Mouse (Mus musculus) spleen, embryonic (tissue): Measurements from ENCODE around the gene H2-Oa.

Source experiments
- CTCF ChIA-PET: fragments of 350-600 bp; sonication (Branson Sonifier 250); formaldehyde crosslinking; loops from one replicate; lab custom pipeline; 2022; lab: Charles Lee

The H2-Oa gene

GRCm38 (mm10) chr17:34098709-34099479 lies 6.8 kb downstream of the H2-Oa start:
- CTCF ChIA-PET: interaction anchor here (0.6 kb wide), 2 partner anchors 22 to 108 kb away, joined by 4 to 5 read pairs; no protein-coding TSS in a partner anchor

GRCm38 (mm10) chr17:34099531-34099930 lies 7.4 kb downstream of the H2-Oa start:
- CTCF ChIA-PET: interaction anchor here (0.6 kb wide), 2 partner anchors 23 to 107 kb away, joined by 4 to 5 read pairs; no protein-coding TSS in a partner anchor

- CTCF ChIA-PET: interaction anchor here (0.6 to 2.8 kb wide), 5 partner anchors 8 to 29 kb away, joined by 3 to 10 read pairs (median 5); partner anchors contain the start of gene H2-Oa
Observed at GRCm38 (mm10) chr17:34101185-34101584, 9.0 kb downstream of the H2-Oa start.

GRCm38 (mm10) chr17:34101604-34102032 lies 9.5 kb downstream of the H2-Oa start:
- CTCF ChIA-PET: interaction anchor here (0.9 to 2.8 kb wide), 4 partner anchors 8 to 29 kb away, joined by 3 to 8 read pairs (median 4); partner anchors contain the start of gene H2-Oa

- CTCF ChIA-PET: interaction anchor here (0.7 to 2.8 kb wide), 3 partner anchors 9 to 96 kb away, joined by 3 to 8 read pairs (median 4); partner anchors contain the start of gene H2-Oa
Observed at GRCm38 (mm10) chr17:34102831-34103230, 10.7 kb downstream of the H2-Oa start.

GRCm38 (mm10) chr17:34104804-34105203 lies 12.7 kb downstream of the H2-Oa start:
- CTCF ChIA-PET: interaction anchor here (0.6 to 0.9 kb wide), 3 partner anchors 11 to 25 kb away, joined by 3 to 5 read pairs (median 4); no protein-coding TSS in a partner anchor

GRCm38 (mm10) chr17:34106555-34106954 lies 14.4 kb downstream of the H2-Oa start:
- CTCF ChIA-PET: no interaction called here

- CTCF ChIA-PET: interaction anchor here (0.6 kb wide), 1 partner anchor 11 kb away, joined by 8 read pairs; no protein-coding TSS in a partner anchor
Observed at GRCm38 (mm10) chr17:34107109-34107867, 15.1 kb downstream of the H2-Oa start.

GRCm38 (mm10) chr17:34108460-34108859 lies 16.3 kb downstream of the H2-Oa start:
- CTCF ChIA-PET: interaction anchor here (0.6 kb wide), 2 partner anchors 104 to 409 kb away, joined by 3 to 5 read pairs; no protein-coding TSS in a partner anchor

- CTCF ChIA-PET: interaction anchor here (1.2 to 1.3 kb wide), 2 partner anchors 8 to 11 kb away, joined by 3 to 4 read pairs; no protein-coding TSS in a partner anchor
Observed at GRCm38 (mm10) chr17:34109038-34109805, 17.1 kb downstream of the H2-Oa start.

- CTCF ChIA-PET: interaction anchor here (0.8 to 1.3 kb wide), 4 partner anchors 8 to 60 kb away, joined by 3 to 4 read pairs (median 4); no protein-coding TSS in a partner anchor
Observed at GRCm38 (mm10) chr17:34109806-34110195, 17.7 kb downstream of the H2-Oa start.

GRCm38 (mm10) chr17:34110309-34110708 lies 18.2 kb downstream of the H2-Oa start:
- CTCF ChIA-PET: interaction anchor here (0.8 to 1.3 kb wide), 4 partner anchors 9 to 59 kb away, joined by 3 to 4 read pairs (median 4); no protein-coding TSS in a partner anchor

- CTCF ChIA-PET: interaction anchor here (0.6 kb wide), 1 partner anchor 138 kb away, joined by 3 read pairs; no protein-coding TSS in a partner anchor
Observed at GRCm38 (mm10) chr17:34114114-34114513, 22.0 kb downstream of the H2-Oa start.

- CTCF ChIA-PET: interaction anchor here (0.8 to 1.8 kb wide), 2 partner anchors 15 to 25 kb away, joined by 3 to 5 read pairs; partner anchors contain the start of gene H2-Oa
Observed at GRCm38 (mm10) chr17:34116736-34117370, 24.7 kb downstream of the H2-Oa start.

- CTCF ChIA-PET: interaction anchor here (0.6 to 1.8 kb wide), 3 partner anchors 10 to 25 kb away, joined by 3 to 8 read pairs (median 5); partner anchors contain the start of gene H2-Oa
Observed at GRCm38 (mm10) chr17:34117421-34118112, 25.4 kb downstream of the H2-Oa start.

GRCm38 (mm10) chr17:34118113-34118872 lies 26.2 kb downstream of the H2-Oa start:
- CTCF ChIA-PET: interaction anchor here (0.6 to 1.8 kb wide), 3 partner anchors 11 to 43 kb away, joined by 3 to 8 read pairs (median 5); no protein-coding TSS in a partner anchor

- CTCF ChIA-PET: no interaction called here
Observed at GRCm38 (mm10) chr17:34118873-34119248, 26.7 kb downstream of the H2-Oa start.
